Mouse (Mus musculus): Measurements from ENCODE around the gene Nthl1. TPM values are rescaled to one million over a fixed set of nuclear protein-coding genes. Genes with fewer than 3 reads are reported as not detected.
"Not testable (repeated sequence)": the region's sequence is repeated elsewhere in the genome, so short reads cannot be mapped to it uniquely, and the experiment has no call there.

Nthl1 gene
- total RNA-seq, 2 experiments from 2014 or later, result 2.8 to 3.4 TPM

DNA sequence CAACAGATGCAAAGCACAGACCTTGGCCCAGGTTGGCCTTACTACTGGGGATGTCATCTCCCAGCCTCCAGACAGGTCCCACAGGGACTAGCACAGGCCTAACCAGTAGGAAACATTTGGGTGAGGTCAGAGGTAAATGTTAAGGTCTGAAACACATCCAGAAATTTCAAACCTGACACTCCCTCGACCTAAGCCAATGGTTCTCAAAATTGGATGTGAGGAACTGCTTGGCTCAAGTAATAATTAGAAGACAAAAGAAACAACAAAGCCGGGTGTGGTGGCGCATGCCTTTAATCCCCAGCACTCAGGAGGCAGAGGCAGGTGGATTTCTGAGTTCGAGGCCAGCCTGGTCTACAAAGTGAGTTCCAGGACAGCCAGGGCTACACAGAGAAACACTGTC lies 13.9 kb downstream of the Nthl1 start:
- no peak for DNase-seq (ENCODE audit: low spot score)
- intact Hi-C loops (cut with DNase I), result no loop called here

DNA sequence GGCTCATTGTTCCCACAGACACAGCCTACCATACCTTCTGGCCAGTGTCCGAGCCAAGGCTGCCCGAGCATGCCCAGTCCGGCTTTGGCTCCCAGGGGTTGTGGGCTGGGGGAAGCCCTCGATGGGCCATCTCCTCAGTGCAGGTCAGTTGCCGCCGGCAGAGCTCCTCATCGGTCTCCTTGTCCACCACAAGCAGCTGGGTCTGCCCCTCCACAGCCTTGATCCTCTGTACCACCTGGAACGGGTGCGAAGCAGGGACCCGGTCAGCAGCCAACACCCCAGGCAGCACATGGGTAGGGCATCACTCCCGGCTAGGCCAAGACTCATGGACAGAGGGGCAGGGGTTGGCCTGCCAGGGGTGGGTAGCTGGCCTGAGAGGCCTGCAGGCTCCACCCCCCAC lies 15.0 kb downstream of the Nthl1 start:
- intact Hi-C loops (cut with DNase I), result no loop called here
- DNase-seq (ENCODE audit: low spot score), result no peak

DNA sequence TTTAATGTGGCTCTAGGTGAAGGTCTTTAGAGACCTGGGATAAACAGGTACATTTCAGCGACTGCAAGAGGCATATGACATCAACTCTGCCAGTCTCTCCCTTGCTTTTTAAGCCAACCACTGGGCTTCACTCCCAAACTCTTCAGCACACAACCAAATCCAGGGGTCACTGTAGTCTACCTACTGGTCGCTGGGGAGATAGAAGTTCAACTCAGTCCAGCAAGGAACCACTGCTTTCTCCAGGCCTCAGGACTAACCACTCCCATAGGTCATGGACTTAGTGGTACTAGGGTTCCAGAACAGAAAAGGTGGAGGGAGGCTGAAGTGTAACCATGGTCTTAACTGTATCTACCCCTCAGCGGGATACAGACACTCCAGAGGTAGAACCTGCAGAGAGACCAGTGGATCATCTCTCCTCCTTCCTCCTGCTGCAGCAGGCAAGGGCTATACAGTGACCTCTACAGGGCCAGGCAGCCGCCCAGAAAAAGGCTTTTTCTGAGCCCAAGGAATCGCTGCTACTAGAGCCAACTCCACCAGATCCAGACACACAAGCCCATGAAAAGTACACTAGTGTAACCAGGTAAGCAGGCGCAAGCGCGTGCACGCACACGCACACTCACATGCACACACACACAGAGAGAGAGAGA lies 16.4 kb downstream of the Nthl1 start:
- intact Hi-C loops (cut with DNase I), result loop anchor here (2.0 kb wide), 1 partner anchor 14 kb away; no protein-coding TSS in a partner anchor
- no peak for DNase-seq (ENCODE audit: low spot score)

DNA sequence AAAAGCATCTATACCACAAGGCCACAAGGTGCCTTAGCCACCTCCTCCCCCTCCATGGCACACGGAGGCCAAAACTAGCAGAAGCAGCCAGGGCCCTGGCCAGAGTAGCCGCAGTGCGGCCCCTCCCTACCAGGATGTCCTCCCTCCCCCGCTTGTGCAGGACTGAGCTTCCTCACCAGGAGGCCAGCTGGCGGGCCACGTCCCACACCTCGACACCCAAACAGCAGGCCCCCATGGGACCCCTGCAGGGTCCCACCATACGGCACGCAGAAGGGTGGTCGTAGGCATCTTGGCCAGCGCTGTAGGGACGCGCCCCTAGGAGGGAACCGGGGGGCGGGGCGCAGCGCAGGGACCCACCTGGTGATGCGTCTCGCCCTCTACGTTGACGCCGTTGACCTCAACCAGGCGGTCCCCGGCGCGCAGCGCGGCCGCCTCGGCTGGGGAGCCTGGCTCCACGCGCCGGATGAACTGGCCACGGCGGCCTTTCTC lies 17.1 kb downstream of the Nthl1 start:
- intact Hi-C loops (cut with DNase I), result loop anchor here (2.0 to 5.0 kb wide), 2 partner anchors 15 to 122 kb away; partner anchors contain the start of gene Traf7
- DNase-seq (ENCODE audit: low spot score), result peak; percentile 63

DNA sequence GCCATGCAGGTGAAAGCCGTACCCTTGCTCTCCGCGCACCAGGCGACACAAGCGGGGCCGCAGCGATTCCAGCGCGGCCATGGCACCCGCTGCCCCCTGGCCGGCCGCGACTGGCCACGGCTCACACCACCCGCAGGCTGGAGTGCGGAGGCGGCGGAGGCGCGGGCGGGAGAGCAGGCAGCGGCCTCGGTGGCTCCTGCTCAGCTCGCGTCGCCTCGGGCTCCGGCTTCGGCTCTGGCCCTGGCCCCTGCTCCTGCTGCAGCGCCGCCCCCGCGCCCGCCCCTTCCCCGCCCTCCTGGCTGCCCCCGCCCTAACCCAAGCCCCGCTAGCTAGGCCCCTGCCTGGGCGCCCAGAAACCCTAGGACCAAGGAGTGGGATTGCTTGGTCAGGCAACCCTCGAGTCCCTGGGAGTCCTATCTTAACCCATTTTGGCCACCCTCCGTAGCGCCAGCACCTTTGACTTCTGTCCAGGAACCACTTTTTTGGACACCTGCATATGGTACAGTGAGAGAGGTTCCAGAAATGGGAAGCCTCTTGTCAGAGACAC lies 17.7 kb downstream of the Nthl1 start, which contains the start of gene Slc9a3r2:
Gene Slc9a3r2, minus strand, starts transcription at position 258 of the 547 bp plus-strand sequence.
- intact Hi-C loops (cut with DNase I), result loop anchor here (5.0 kb wide), 1 partner anchor 123 kb away; the partner anchor contains the start of gene Traf7
- DNase-seq (ENCODE audit: low spot score), result no peak

DNA sequence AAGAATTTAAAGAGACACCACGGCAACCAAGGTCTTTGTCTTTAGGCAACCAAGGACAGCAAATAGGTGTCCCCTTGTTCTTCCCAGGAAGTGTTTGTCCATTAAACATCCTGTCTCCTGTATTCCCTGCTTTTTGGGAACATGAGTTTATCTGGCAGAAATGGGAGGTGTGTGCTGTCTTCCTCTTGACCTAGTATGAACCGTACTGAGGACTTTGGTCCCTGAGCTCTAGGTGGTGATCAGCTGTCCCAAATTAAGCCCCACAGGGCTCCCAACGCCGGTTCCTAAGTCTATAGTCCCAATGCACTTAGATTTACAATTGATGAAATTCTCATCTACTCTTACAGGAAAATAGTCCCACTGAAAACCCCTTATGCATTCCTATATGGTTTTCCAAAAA lies 18.3 kb downstream of the Nthl1 start:
- intact Hi-C loops (cut with DNase I), result loop anchor here (5.0 kb wide), 1 partner anchor 123 kb away; the partner anchor contains the start of gene Traf7
- DNase-seq (ENCODE audit: low spot score), result no peak

DNA sequence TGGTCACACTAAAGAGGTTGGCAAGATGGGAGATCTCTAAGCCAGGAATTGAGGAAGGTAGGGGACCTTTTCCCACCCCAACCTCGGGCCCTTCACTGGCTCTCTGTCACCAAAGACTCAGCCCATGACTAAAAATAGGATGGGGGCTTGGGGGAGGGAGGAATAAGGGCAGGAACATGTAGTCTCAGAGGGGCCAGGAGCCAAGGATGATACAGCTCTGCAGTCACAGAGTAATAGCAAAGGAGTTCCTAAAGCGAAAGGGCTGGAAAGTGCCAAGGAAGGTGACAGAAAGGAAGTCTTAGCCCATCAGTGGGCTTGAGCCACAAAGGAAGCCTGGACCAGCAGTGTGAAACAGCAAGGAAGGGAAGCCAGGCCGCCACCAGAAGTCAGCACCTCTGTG lies 19.4 kb downstream of the Nthl1 start:
- DNase-seq (ENCODE audit: low spot score), result no peak
- intact Hi-C loops (cut with DNase I), result loop anchor here (5.0 kb wide), 1 partner anchor 125 kb away; the partner anchor contains the start of gene Traf7

DNA sequence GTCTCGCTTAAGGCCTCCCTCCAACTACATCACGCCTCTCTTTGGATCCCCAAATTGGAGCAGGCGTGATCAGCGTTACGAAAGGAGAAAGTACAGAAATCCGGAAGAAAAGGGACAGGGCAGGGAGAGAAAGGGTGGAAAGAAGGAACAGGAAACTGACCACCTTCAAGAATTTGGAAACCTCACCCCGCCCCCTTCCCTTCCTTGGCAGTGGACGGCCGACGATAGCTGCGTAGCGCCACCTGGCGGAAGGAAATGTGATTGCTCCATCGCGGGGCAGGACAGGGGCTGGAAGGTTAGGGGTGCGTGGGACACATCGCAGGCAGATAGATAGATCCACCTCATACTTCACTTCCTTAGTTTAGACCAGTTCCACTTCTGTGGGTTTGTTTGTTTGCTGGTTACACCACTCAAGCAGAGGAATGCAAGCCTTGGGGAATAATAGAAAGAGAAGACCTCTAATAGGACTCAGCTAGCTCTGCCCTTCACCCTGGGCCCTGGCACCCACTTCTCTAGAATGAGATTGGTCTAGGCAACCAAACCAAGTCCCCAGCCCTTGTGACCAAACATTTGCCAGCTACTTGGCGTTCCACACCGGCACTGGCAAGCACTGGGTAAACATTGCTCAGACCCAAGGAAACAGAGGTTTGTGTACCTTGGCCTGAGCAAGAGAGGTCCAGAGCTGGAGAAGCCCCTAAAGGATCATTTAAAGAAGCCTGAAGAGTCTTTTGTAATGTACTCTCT lies 21.7 kb downstream of the Nthl1 start:
- DNase-seq (ENCODE audit: low spot score), result no peak
- intact Hi-C loops (cut with DNase I), result loop anchor here (2.0 to 5.0 kb wide), 3 partner anchors 25 to 127 kb away; partner anchors contain the start of gene Traf7

DNA sequence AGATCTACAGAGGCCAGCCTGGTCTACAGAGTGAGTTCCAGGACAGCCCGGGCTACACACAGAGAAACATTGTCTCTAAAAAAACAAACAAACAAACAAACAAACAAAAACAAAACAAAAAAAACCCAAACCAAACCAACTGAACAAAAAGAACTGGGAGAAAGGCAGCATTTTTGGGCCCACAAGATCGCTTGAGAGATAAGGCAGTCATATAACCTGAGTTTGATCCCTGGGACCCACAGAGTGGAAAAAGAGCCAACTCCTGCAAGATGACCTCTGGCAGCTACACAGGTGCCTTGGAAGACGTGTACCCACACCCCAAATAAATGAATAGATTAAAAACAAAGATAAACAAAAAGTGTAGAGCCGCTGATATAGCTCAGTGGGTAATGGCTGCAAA lies 22.5 kb downstream of the Nthl1 start:
- intact Hi-C loops (cut with DNase I), result loop anchor here (2.0 to 5.0 kb wide), 3 partner anchors 26 to 128 kb away; partner anchors contain the start of gene Traf7
- DNase-seq (ENCODE audit: low spot score), result no peak

DNA sequence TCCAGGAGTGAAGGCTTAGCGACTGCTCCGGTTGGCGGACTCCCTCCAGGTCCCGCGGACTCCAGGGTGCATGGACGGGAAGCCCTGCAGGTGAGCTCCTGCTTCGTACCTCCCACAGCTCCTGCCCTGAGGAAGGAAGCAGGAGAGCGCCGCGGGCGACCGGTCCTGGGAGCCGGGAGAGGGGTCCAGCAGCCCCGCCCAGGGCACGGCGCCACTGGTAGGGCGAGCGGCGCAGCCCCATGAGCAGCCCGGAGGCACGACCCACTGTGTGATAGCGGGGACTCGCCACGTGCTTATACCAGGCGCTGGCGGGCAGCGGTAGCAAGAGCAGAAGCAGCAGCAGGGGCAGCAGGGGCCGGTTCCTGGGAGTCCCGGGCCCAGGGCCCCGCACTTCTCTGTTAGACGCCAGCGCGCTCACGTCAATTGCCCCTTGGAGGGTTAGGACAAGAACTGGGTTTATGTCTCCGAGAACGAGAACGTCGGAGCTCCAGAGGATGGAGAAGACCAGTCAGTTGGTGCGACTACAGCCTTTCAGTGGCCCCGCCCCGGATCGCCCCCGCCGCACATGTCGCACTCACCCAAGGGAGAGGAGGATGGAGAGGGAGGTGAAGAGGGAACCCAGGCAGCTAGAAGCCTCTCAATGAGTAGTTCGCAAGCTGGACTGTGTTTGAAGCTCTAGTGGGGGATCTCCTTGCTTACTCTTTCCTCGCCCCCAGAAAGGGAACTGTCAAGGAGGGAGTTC lies 25.7 kb downstream of the Nthl1 start, which contains the start of gene Npw:
Gene Npw, minus strand, starts transcription at position 441 of the 742 bp plus-strand sequence.
- no peak for DNase-seq (ENCODE audit: low spot score)
- intact Hi-C loops (cut with DNase I), result no loop called here

DNA sequence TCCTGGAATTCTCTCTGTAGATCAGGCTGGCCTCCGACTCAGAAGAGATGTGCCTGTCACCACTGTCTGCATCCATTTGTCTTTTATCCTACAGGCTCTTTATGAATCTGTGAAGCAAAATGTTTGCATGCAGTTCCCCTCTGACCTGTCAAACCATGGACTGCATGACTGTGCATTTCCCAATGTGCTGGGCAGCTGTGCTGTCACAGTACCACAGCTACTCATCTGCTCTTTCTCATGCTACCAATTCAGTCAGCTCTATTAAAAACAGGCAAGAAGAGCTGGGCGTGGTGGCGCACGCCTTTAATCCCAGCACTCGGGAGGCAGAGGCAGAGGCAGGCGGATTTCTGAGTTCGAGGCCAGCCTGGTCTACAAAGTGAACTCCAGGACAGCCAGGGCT lies 34.5 kb downstream of the Nthl1 start:
- intact Hi-C loops (cut with DNase I), result loop anchor here (5.0 kb wide), 2 partner anchors 40 to 140 kb away; partner anchors contain the start of gene Traf7
- DNase-seq (ENCODE audit: low spot score), result not testable (repeated sequence)

DNA sequence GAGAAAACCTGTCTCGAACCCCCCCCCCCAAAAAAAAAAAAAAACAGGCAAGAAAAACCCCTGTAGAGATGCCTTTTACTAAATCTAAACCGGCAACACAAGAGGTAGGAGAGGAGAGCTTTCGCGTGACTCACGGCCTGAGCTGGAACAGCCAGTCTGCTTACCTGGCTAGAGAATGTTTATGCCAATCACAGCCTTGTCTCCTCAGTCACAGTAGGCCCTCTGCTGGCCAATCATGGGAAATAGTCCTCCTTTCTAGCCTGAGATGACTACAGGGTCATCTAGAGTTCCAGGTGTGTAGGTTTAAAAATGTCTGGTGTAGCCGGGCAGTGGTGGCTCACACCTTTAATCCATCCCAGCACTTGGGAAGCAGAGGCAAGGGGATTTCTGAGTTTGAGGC lies 34.9 kb downstream of the Nthl1 start:
- DNase-seq (ENCODE audit: low spot score), result no peak
- intact Hi-C loops (cut with DNase I), result loop anchor here (5.0 kb wide), 2 partner anchors 40 to 140 kb away; partner anchors contain the start of gene Traf7

DNA sequence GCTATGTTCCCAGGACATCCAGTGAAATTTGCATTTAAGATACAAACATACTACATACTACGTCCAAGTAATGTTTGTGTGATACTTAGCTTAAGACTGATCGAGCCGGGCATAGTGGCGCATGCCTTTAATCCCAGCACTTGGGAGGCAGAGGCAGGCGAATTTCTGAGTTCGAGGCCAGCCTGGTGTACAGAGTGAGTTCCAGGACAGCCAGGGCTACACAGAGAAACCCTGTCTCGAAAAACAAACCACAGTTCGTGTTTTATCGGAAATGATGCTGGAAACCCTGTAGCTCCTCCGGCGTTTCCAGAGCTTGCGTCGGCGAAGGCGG lies 36.7 kb downstream of the Nthl1 start:
- intact Hi-C loops (cut with DNase I), result loop anchor here (5.0 kb wide), 2 partner anchors 42 to 142 kb away; partner anchors contain the start of gene Traf7
- DNase-seq (ENCODE audit: low spot score), result not testable (repeated sequence)

DNA sequence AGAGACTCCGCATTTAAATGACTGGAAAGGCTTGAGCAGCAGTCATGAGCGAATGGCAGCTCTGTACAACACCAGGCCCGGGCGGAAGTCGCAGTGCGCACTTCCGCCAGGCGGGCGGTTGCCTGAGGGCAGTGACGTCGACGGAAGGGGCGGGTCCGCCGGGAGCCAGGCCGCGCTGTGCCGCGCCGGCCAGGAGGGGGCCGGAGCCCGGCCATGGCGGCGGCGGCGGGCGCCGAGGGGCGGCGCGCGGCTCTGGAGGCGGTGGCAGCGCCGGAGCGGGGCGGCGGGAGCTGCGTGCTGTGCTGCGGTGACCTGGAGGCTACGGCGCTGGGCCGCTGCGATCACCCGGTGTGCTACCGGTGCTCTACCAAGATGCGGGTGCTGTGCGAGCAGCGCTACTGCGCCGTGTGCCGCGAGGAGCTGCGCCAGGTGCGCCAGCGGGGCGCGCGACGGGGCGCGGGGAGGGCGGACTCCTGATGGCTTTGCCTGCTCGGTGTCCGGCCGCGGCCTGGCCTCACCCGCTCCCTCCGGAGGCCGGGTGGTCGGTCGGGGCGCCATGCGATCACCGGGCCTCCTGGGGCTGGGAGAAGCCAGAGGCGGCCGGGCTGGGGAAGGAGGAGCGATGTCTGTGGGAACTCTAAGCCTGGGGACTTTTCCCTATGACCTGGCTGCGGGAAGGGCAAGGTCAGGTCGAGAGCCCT lies 37.2 kb downstream of the Nthl1 start, which contains the start of gene Zfp598:
Gene Zfp598, plus strand, starts transcription at position 143 of the 701 bp plus-strand sequence.
- intact Hi-C loops (cut with DNase I), result loop anchor here (5.0 kb wide), 3 partner anchors 42 to 192 kb away; partner anchors contain the start of genes Mlst8 and Traf7

DNA sequence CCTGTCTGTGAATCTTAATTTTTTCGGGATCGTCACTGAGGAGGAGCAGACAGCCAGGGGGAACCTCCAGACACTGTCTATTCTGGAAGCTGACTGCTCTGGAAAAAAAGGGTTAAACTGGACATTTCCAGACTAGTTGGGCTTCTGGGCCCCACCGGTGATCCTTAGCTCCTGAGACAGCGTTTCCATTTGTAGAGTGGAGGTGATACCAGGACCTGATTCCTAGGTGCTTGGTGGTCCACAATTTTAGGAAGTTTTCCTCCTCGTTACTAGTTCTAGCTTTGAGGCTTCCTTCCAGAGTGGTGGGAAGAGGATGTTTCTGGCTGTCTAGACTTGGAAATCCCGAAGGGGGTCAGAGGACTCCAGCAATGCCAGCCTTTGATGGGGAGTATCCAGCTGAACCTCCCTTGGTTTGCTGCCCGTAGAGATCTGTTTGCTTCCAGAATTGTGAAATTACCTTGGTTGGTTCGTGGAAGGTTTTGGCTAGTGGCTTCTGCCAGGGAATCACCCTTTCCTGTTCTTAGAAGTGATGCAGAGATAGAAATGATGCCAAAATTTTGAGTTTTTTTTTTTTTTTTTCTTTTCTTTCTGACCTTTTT lies 37.9 kb downstream of the Nthl1 start:
- DNase-seq (ENCODE audit: low spot score), result no peak
- intact Hi-C loops (cut with DNase I), result loop anchor here (5.0 kb wide), 1 partner anchor 193 kb away; the partner anchor contains the start of gene Mlst8

More for the DNA sequence above, 37.2 kb downstream of the Nthl1 start, which contains the start of gene Zfp598:
- peak; percentile 91 for DNase-seq (ENCODE audit: low spot score)

DNA sequence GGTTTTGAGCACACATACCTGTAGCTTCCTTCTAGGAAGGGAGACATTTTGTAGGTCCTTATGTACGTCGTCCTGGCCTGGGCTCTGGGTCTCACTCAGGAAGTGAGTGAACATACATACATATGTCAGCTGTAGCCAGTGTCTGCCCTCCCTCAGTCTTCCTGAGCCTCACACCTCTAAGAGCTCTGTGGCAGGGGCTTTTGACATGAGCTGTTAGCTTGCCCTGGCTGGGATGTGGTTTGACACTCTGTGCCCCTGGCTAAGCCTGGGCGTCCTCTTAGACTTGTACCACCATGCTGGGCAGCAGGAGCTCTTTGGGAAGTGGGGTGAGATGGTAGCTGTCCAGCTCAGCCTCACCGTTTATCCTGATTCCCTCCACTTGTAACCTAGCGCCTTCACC lies 38.9 kb downstream of the Nthl1 start:
- intact Hi-C loops (cut with DNase I), result loop anchor here (5.0 kb wide), 1 partner anchor 194 kb away; the partner anchor contains the start of gene Mlst8
- DNase-seq (ENCODE audit: low spot score), result no peak

DNA sequence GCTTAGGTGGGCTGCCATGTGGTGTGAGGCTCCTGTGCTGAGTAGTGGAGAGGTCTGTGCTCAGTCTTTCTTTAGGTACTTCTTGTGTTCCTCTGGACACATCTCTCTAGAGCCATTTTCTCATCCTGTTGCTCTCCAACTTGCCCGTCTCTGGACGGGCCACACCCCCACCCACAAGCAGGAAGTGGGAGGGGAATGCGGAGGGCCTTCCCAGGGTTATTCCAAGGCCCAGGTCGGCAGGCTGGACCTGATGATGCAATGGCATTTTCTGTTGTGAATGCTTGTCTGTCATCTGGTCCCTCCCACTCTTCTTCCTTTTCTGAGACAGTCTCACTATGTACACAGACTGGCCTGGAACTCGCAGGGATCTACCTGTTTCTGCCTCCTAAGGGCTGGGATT lies 39.7 kb downstream of the Nthl1 start:
- intact Hi-C loops (cut with DNase I), result loop anchor here (5.0 kb wide), 1 partner anchor 195 kb away; the partner anchor contains the start of gene Mlst8
- peak; percentile 62 for DNase-seq (ENCODE audit: low spot score)

DNA sequence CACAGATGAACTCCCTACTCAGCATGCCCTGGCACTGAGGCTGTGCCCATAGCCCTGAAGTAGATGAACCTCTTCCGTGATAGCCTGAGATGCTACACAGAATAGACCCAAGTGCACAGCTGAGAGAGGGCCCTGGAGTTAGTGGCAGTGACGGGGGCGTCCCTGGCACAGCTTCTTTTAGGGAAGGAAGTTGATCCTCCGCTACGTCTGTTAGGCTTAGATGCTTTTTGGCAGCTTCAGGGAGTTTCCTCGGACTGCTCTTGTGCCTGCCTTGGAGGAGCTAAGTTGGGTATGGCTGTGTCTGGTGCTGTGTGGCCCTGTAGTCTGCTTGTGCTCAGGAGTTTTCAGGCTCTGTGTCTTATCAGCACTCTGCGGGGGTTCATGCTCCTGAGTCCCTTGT lies 41.8 kb downstream of the Nthl1 start:
- intact Hi-C loops (cut with DNase I), result loop anchor here (5.0 kb wide), 1 partner anchor 197 kb away; the partner anchor contains the start of gene Mlst8
- DNase-seq (ENCODE audit: low spot score), result no peak

All from heart, postnatal 25 days (tissue).